Mouse (Mus musculus) regulatory T cell (primary cell): ENCODE results near the gene Rbm17.

Source experiments
- in situ Hi-C: fragments of 300-600 bp; cut with MboI, MseI; formaldehyde crosslinking; loops from one replicate; pipeline ENCODE4 v1.15.1; 2025; ENCODE audit warnings: high pct_unique_total_duplicates

Gene Rbm17

GRCm38 (mm10) chr2:11601795-11602194 is 2.2 kb downstream of the Rbm17 start:
- in situ Hi-C loops: loop anchor here (5.0 to 10.0 kb wide), 2 partner anchors 81 to 173 kb away; partner anchors contain the start of genes Ankrd16 and Fbh1

GRCm38 (mm10) chr2:11597906-11598305 is 6.0 kb downstream of the Rbm17 start:
- in situ Hi-C loops: no loop called here

- in situ Hi-C loops: no loop called here
These were observed 7.3 kb downstream of the Rbm17 start for GRCm38 (mm10) chr2:11596690-11597089.

GRCm38 (mm10) chr2:11587996-11588395 is 16.0 kb downstream of the Rbm17 start:
- in situ Hi-C loops: loop anchor here (5.0 kb wide), 1 partner anchor 74 kb away; no protein-coding TSS in a partner anchor

- in situ Hi-C loops: loop anchor here (10.0 kb wide), 1 partner anchor 295 kb away; no protein-coding TSS in a partner anchor
These were observed 24.6 kb downstream of the Rbm17 start for GRCm38 (mm10) chr2:11579399-11579798.

GRCm38 (mm10) chr2:11578187-11578586 is 25.8 kb downstream of the Rbm17 start:
- in situ Hi-C loops: loop anchor here (10.0 kb wide), 1 partner anchor 297 kb away; no protein-coding TSS in a partner anchor

GRCm38 (mm10) chr2:11573684-11574083 is 30.3 kb downstream of the Rbm17 start:
- in situ Hi-C loops: loop anchor here (10.0 kb wide), 1 partner anchor 301 kb away; no protein-coding TSS in a partner anchor

GRCm38 (mm10) chr2:11571004-11571535 is 32.9 kb downstream of the Rbm17 start:
- in situ Hi-C loops: loop anchor here (10.0 kb wide), 1 partner anchor 304 kb away; no protein-coding TSS in a partner anchor

GRCm38 (mm10) chr2:11568471-11568870 is 35.5 kb downstream of the Rbm17 start:
- in situ Hi-C loops: loop anchor here (5.0 kb wide), 1 partner anchor 236 kb away; no protein-coding TSS in a partner anchor

GRCm38 (mm10) chr2:11567781-11568362 is 36.1 kb downstream of the Rbm17 start:
- in situ Hi-C loops: loop anchor here (5.0 kb wide), 1 partner anchor 236 kb away; no protein-coding TSS in a partner anchor

GRCm38 (mm10) chr2:11566898-11567297 is 37.1 kb downstream of the Rbm17 start:
- in situ Hi-C loops: loop anchor here (5.0 kb wide), 1 partner anchor 235 kb away; no protein-coding TSS in a partner anchor

GRCm38 (mm10) chr2:11566241-11566640 is 37.7 kb downstream of the Rbm17 start:
- in situ Hi-C loops: loop anchor here (5.0 kb wide), 1 partner anchor 234 kb away; no protein-coding TSS in a partner anchor

- in situ Hi-C loops: loop anchor here (5.0 kb wide), 1 partner anchor 232 kb away; no protein-coding TSS in a partner anchor
These were observed 39.2 kb downstream of the Rbm17 start for GRCm38 (mm10) chr2:11564768-11565167.

- in situ Hi-C loops: no loop called here
These were observed 40.7 kb downstream of the Rbm17 start for GRCm38 (mm10) chr2:11563256-11563655.

GRCm38 (mm10) chr2:11558654-11559053 is 45.3 kb downstream of the Rbm17 start:
- in situ Hi-C loops: no loop called here

- in situ Hi-C loops: no loop called here
These were observed 46.7 kb downstream of the Rbm17 start for GRCm38 (mm10) chr2:11557244-11557643.

- in situ Hi-C loops: no loop called here
These were observed 48.6 kb downstream of the Rbm17 start for GRCm38 (mm10) chr2:11555316-11555715.

- in situ Hi-C loops: no loop called here
These were observed 50.2 kb downstream of the Rbm17 start, which contains the start of gene Pfkfb3 for GRCm38 (mm10) chr2:11553471-11554400. Gene Pfkfb3 (minus strand): TSS chr2:11554077.

GRCm38 (mm10) chr2:11552966-11553451 is 50.9 kb downstream of the Rbm17 start:
- in situ Hi-C loops: no loop called here

GRCm38 (mm10) chr2:11552297-11552821 is 51.6 kb downstream of the Rbm17 start:
- in situ Hi-C loops: no loop called here

GRCm38 (mm10) chr2:11551726-11552125 is 52.2 kb downstream of the Rbm17 start:
- in situ Hi-C loops: no loop called here
